Mouse (Mus musculus): ENCODE measurements around the gene Pcolce2.

Gene Pcolce2

GRCm38 (mm10) chr9:95653363-95653762 lies 16.0 kb downstream of the Pcolce2 start:
- in situ Hi-C loops (cut with MseI, MboI): no loop called here

GRCm38 (mm10) chr9:95654356-95654755 lies 17.0 kb downstream of the Pcolce2 start:
- in situ Hi-C loops (cut with MseI, MboI): no loop called here

GRCm38 (mm10) chr9:95657941-95658340 lies 20.5 kb downstream of the Pcolce2 start:
- in situ Hi-C loops (cut with MseI, MboI): no loop called here

- in situ Hi-C loops (cut with MseI, MboI): no loop called here
These were observed 27.0 kb downstream of the Pcolce2 start for GRCm38 (mm10) chr9:95664290-95664989.

GRCm38 (mm10) chr9:95665835-95666234 lies 28.4 kb downstream of the Pcolce2 start:
- in situ Hi-C loops (cut with MseI, MboI): no loop called here

GRCm38 (mm10) chr9:95667836-95668235 lies 30.4 kb downstream of the Pcolce2 start:
- in situ Hi-C loops (cut with MseI, MboI): no loop called here

- in situ Hi-C loops (cut with MseI, MboI): no loop called here
These were observed 30.9 kb downstream of the Pcolce2 start for GRCm38 (mm10) chr9:95668306-95668705.

GRCm38 (mm10) chr9:95672331-95672730 lies 34.9 kb downstream of the Pcolce2 start:
- in situ Hi-C loops (cut with MseI, MboI): no loop called here

GRCm38 (mm10) chr9:95672760-95673159 lies 35.4 kb downstream of the Pcolce2 start:
- in situ Hi-C loops (cut with MseI, MboI): no loop called here

GRCm38 (mm10) chr9:95675064-95675699 lies 37.8 kb downstream of the Pcolce2 start:
- in situ Hi-C loops (cut with MseI, MboI): no loop called here

- in situ Hi-C loops (cut with MseI, MboI): no loop called here
These were observed 38.6 kb downstream of the Pcolce2 start for GRCm38 (mm10) chr9:95676021-95676420.

GRCm38 (mm10) chr9:95679966-95680365 lies 42.6 kb downstream of the Pcolce2 start:
- in situ Hi-C loops (cut with MseI, MboI): no loop called here

GRCm38 (mm10) chr9:95680691-95681090 lies 43.3 kb downstream of the Pcolce2 start:
- in situ Hi-C loops (cut with MseI, MboI): no loop called here

GRCm38 (mm10) chr9:95685660-95686440 lies 48.4 kb downstream of the Pcolce2 start:
- in situ Hi-C loops (cut with MseI, MboI): no loop called here

- in situ Hi-C loops (cut with MseI, MboI): no loop called here
These were observed 50.7 kb downstream of the Pcolce2 start for GRCm38 (mm10) chr9:95688064-95688463.

- in situ Hi-C loops (cut with MseI, MboI): loop anchor here (5.0 to 10.0 kb wide), 3 partner anchors 98 to 151 kb away; no protein-coding TSS in a partner anchor
These were observed 55.4 kb downstream of the Pcolce2 start for GRCm38 (mm10) chr9:95692823-95693222.

- in situ Hi-C loops (cut with MseI, MboI): loop anchor here (5.0 to 10.0 kb wide), 3 partner anchors 99 to 151 kb away; no protein-coding TSS in a partner anchor
These were observed 56.2 kb downstream of the Pcolce2 start for GRCm38 (mm10) chr9:95693528-95694100.

GRCm38 (mm10) chr9:95694526-95694925 lies 57.1 kb downstream of the Pcolce2 start:
- in situ Hi-C loops (cut with MseI, MboI): loop anchor here (5.0 to 10.0 kb wide), 3 partner anchors 100 to 152 kb away; no protein-coding TSS in a partner anchor

- in situ Hi-C loops (cut with MseI, MboI): loop anchor here in 1 of 2 experiments (10.0 kb wide), 2 partner anchors 100 to 150 kb away; no protein-coding TSS in a partner anchor
These were observed 57.6 kb downstream of the Pcolce2 start for GRCm38 (mm10) chr9:95695023-95695422.

GRCm38 (mm10) chr9:95696581-95696980 lies 59.2 kb downstream of the Pcolce2 start:
- in situ Hi-C loops (cut with MseI, MboI): loop anchor here in 1 of 2 experiments (10.0 kb wide), 2 partner anchors 102 to 152 kb away; no protein-coding TSS in a partner anchor

- in situ Hi-C loops (cut with MseI, MboI): loop anchor here in 1 of 2 experiments (10.0 kb wide), 2 partner anchors 103 to 153 kb away; no protein-coding TSS in a partner anchor
These were observed 60.4 kb downstream of the Pcolce2 start for GRCm38 (mm10) chr9:95697808-95698207.
